Mouse (Mus musculus): ENCODE measurements around the gene Rtn3. TPM values are rescaled to one million over a fixed set of nuclear protein-coding genes. Genes with fewer than 3 reads are reported as not detected.
A peak's percentile ranks its signal among the peaks of the same experiment; 100 is the strongest.
"Not testable (repeated sequence)": the region's sequence is repeated elsewhere in the genome, so short reads cannot be mapped to it uniquely, and the experiment has no call there.

The Rtn3 gene
- polyA plus RNA-seq, 1 experiment from 2014 or later = 280 TPM

GRCm38 (mm10) chr19:7416834-7417735 is 66.0 kb downstream of the Rtn3 start, which contains the start of gene 2700081O15Rik:
Gene 2700081O15Rik (plus strand): TSS chr19:7417625.
- Histone ChIP-seq H3K4me1 (replicated peaks) (peaks cover 55% of the 10 kb centered on the region), H3K4me3 (peak within 1 kb of the TSS; percentile 90), H3K36me3 (peaks cover 26% of the 10 kb centered on the region), H3K27me3 (ENCODE audit: insufficient read depth, poor library complexity, severe bottlenecking) (peaks cover 26% of the 10 kb centered on the region), H3K9me3 (0 out of 2 replicates have a peak, but pooled peaks cover under 1% of the 10 kb centered on the region), H3K27ac (peak within 1 kb of the TSS; percentile 100)
- WGBS = under 1% methylated on average over 107 of the region's 107 CpGs
- peak; percentile 86 for DNase-seq (ENCODE audit: low spot score)

GRCm38 (mm10) chr19:7415916-7416833 is 66.9 kb downstream of the Rtn3 start:
- Histone ChIP-seq H3K4me3 (peak overlapping the region; percentile 90), H3K4me1 (replicated peaks) (peaks cover 46% of the 10 kb centered on the region), H3K27me3 (ENCODE audit: insufficient read depth, poor library complexity, severe bottlenecking) (peaks cover 25% of the 10 kb centered on the region), H3K36me3 (peaks cover 17% of the 10 kb centered on the region), H3K27ac (peak overlapping the region; percentile 100), H3K9me3 (no peaks in the 10 kb centered on the region)
- 30% methylated on average over 22 of the region's 22 CpGs for WGBS
- peak; percentile 18 for DNase-seq (ENCODE audit: low spot score)

GRCm38 (mm10) chr19:7412361-7412760 is 70.7 kb downstream of the Rtn3 start:
- H3K9me3 ChIP-seq = no peaks in the 10 kb centered on the region

GRCm38 (mm10) chr19:7404623-7405229 is 78.4 kb downstream of the Rtn3 start:
- Histone ChIP-seq H3K36me3 (no peaks in the 10 kb centered on the region), H3K27me3 (ENCODE audit: insufficient read depth, poor library complexity, severe bottlenecking) (peaks cover 9% of the 10 kb centered on the region), H3K4me3 (no peak overlapping the region), H3K9me3 (no peaks in the 10 kb centered on the region), H3K27ac (no peak overlapping the region), H3K4me1 (replicated peaks) (no peaks in the 10 kb centered on the region)
- WGBS = 87% methylated on average over 9 of the region's 9 CpGs
- no peak for DNase-seq (ENCODE audit: low spot score)

More at GRCm38 (mm10) chr19:7412361-7412760, 70.7 kb downstream of the Rtn3 start:
- H3K27me3 ChIP-seq (ENCODE audit: insufficient read depth, poor library complexity, severe bottlenecking) = peaks cover 13% of the 10 kb centered on the region
- WGBS = 68% methylated on average over 2 of the region's 2 CpGs
- no peak overlapping the region for H3K27ac ChIP-seq
- H3K4me3 ChIP-seq = no peak overlapping the region
- no peaks in the 10 kb centered on the region for H3K36me3 ChIP-seq
- peaks cover 20% of the 10 kb centered on the region for H3K4me1 ChIP-seq (replicated peaks)
- no peak for DNase-seq (ENCODE audit: low spot score)

GRCm38 (mm10) chr19:7400635-7401034 is 82.4 kb downstream of the Rtn3 start:
- Histone ChIP-seq H3K36me3 (no peaks in the 10 kb centered on the region), H3K4me1 (replicated peaks) (no peaks in the 10 kb centered on the region), H3K27me3 (ENCODE audit: insufficient read depth, poor library complexity, severe bottlenecking) (peaks cover 15% of the 10 kb centered on the region), H3K9me3 (no peaks in the 10 kb centered on the region), H3K27ac (no peak overlapping the region), H3K4me3 (no peak overlapping the region)
- peak; percentile 10 for DNase-seq (ENCODE audit: low spot score)
- 85% methylated on average over 11 of the region's 11 CpGs for WGBS

- H3K36me3 ChIP-seq; DNase-seq (ENCODE audit: low spot score); H3K27ac ChIP-seq; H3K4me3 ChIP-seq; H3K4me1 ChIP-seq (replicated peaks): not testable (repeated sequence)
- WGBS = 35% methylated on average over 24 of the region's 24 CpGs
- H3K27me3 ChIP-seq (ENCODE audit: insufficient read depth, poor library complexity, severe bottlenecking) = peaks cover 15% of the 10 kb centered on the region
- peaks cover 12% of the 10 kb centered on the region; the same call in 1 of the 2 replicates for H3K9me3 ChIP-seq
Observed at GRCm38 (mm10) chr19:7398898-7399297, 84.2 kb downstream of the Rtn3 start.

- not testable (repeated sequence) for H3K4me1 ChIP-seq (replicated peaks); DNase-seq (ENCODE audit: low spot score); H3K4me3 ChIP-seq; H3K36me3 ChIP-seq; H3K27ac ChIP-seq
- 83% methylated on average over 10 of the region's 10 CpGs for WGBS
- peaks cover 15% of the 10 kb centered on the region for H3K27me3 ChIP-seq (ENCODE audit: insufficient read depth, poor library complexity, severe bottlenecking)
- peaks cover 12% of the 10 kb centered on the region; the same call in 1 of the 2 replicates for H3K9me3 ChIP-seq
Observed at GRCm38 (mm10) chr19:7396867-7397826, 85.9 kb downstream of the Rtn3 start.

GRCm38 (mm10) chr19:7388488-7388887 is 94.6 kb downstream of the Rtn3 start:
- DNase-seq (ENCODE audit: low spot score) = no peak
- Histone ChIP-seq H3K9me3 (peaks cover 20% of the 10 kb centered on the region), H3K36me3 (peaks cover 15% of the 10 kb centered on the region), H3K27ac (no peak overlapping the region), H3K27me3 (ENCODE audit: insufficient read depth, poor library complexity, severe bottlenecking) (no peaks in the 10 kb centered on the region), H3K4me1 (replicated peaks) (peaks cover 10% of the 10 kb centered on the region), H3K4me3 (no peak overlapping the region)
- 83% methylated on average over 6 of the region's 6 CpGs for WGBS

GRCm38 (mm10) chr19:7386042-7386441 is 97.0 kb downstream of the Rtn3 start:
- 47% methylated on average over 2 of the region's 2 CpGs for WGBS
- no peak for DNase-seq (ENCODE audit: low spot score)
- Histone ChIP-seq H3K4me1 (replicated peaks) (peaks cover 23% of the 10 kb centered on the region), H3K27ac (no peak overlapping the region), H3K4me3 (no peak overlapping the region), H3K36me3 (peaks cover 15% of the 10 kb centered on the region), H3K27me3 (ENCODE audit: insufficient read depth, poor library complexity, severe bottlenecking) (no peaks in the 10 kb centered on the region), H3K9me3 (peaks cover 16% of the 10 kb centered on the region)

GRCm38 (mm10) chr19:7382903-7383865 is 99.9 kb downstream of the Rtn3 start, which contains the start of gene Spindoc:
Gene Spindoc (minus strand): TSS chr19:7382994.
- peak; percentile 99 for DNase-seq (ENCODE audit: low spot score)
- peak within 1 kb of the TSS; percentile 92 for H3K4me3 ChIP-seq
- peaks cover 41% of the 10 kb centered on the region for H3K4me1 ChIP-seq (replicated peaks)
- H3K27ac ChIP-seq = peak within 1 kb of the TSS; percentile 99
- no peaks in the 10 kb centered on the region for H3K27me3 ChIP-seq (ENCODE audit: insufficient read depth, poor library complexity, severe bottlenecking)
- H3K9me3 ChIP-seq = peaks cover 8% of the 10 kb centered on the region
- 1% methylated on average over 52 of the region's 52 CpGs for WGBS
- peaks cover 36% of the 10 kb centered on the region for H3K36me3 ChIP-seq
